In the genomic region with DNA sequence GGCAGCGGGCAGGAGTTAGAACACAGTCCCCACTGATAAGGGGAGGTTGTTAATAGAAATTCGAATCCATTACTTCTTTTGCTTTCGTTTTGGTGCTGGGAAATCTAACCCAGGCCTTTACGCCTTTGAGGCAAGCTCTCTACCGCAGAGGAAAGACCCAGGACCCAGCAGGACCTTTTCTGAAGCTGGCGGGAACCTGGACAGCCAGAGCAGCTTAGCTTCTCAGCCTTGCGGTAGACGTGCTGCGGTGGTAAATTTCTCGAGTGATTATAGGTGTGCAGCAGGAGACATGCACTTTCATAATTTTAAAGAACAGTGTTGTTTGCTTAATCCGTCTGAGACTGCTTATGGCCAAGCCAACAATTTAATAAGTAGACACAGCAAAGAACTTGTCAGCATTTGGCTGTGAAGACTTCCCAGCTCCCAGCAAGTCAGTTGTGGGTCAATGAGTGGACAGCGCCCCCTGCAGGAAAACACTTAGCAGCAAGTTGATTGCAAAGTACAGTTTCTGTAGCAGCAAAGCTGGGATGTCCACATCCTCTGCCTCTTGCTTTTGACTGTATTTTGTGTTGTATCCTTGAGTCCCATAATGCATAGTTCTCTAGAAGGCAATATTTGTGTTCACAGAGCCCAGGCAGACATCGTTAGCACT, we compare ENCODE assay signal across 8 mouse cellular contexts. TPM values are rescaled to one million over a fixed set of nuclear protein-coding genes. Genes with fewer than 3 reads are reported as not detected.
A peak's percentile ranks its signal among the peaks of the same experiment; 100 is the strongest.
DNase-seq lines count a peak whose midpoint lies in the region; ATAC-seq lines count a peak whose summit lies in the region.

No protein-coding gene starts in this region.

- H3K4me1 ChIP-seq in hindbrain, embryonic 10.5 days (replicated peaks) = peaks cover 9% of the 10 kb centered on the region
- no peaks in the 10 kb centered on the region for H3K4me1 ChIP-seq in hindbrain, embryonic 13.5 days (replicated peaks)
- 0 out of 2 replicates have a peak, but pooled peaks cover 4% of the 10 kb centered on the region for H3K4me1 ChIP-seq in intestine, embryonic 15.5 days (replicated peaks)
- H3K4me1 ChIP-seq in midbrain, embryonic 12.5 days = no peaks in the 10 kb centered on the region

- no peaks in the 10 kb centered on the region for H3K27me3 ChIP-seq in hindbrain, embryonic 10.5 days (ENCODE audit: insufficient read depth, poor library complexity, severe bottlenecking)
- 0 out of 2 replicates have a peak, but pooled peaks cover 2% of the 10 kb centered on the region for H3K27me3 ChIP-seq in hindbrain, embryonic 13.5 days
- no peaks in the 10 kb centered on the region for H3K27me3 ChIP-seq in intestine, embryonic 15.5 days (replicated peaks)
- no peaks in the 10 kb centered on the region for H3K27me3 ChIP-seq in midbrain, embryonic 12.5 days

- peak; percentile 84 for DNase-seq in hindbrain, embryonic 10.5 days (ENCODE audit: low spot score)
- peak; percentile 91 to 95 for DNase-seq in cerebellum, postnatal 14 days
- DNase-seq in gastrocnemius, postnatal 10 days = peak; percentile 91
- DNase-seq in left cerebral cortex, postnatal 14 days (ENCODE audit: low spot score in 2 of 2) = peak; percentile 81 to 90
- DNase-seq in spleen, postnatal 10 days (ENCODE audit: low spot score in 2 of 2) = peak; percentile 76 to 93

- intact Hi-C loops in left cerebral cortex, postnatal 14 days (cut with DNase I) = loop anchor here (1.0 to 10.0 kb wide), 2 partner anchors 64 to 397 kb away; partner anchors contain the start of gene Col23a1

- ATAC-seq in hindbrain, embryonic 13.5 days (ENCODE audit: low FRiP score) = no peak
- peak; percentile 71 for ATAC-seq in intestine, embryonic 15.5 days
- no peak for ATAC-seq in midbrain, embryonic 12.5 days (ENCODE audit: low FRiP score, low read depth)

- peak overlapping the region; percentile 14; the same call in 1 of the 2 replicates for H3K4me3 ChIP-seq in hindbrain, embryonic 10.5 days
- H3K4me3 ChIP-seq in hindbrain, embryonic 13.5 days = no peak overlapping the region
- H3K4me3 ChIP-seq in intestine, embryonic 15.5 days (replicated peaks) = no peak overlapping the region; the same call in 1 of the 2 replicates
- no peak overlapping the region for H3K4me3 ChIP-seq in midbrain, embryonic 12.5 days

- 36% methylated on average over 13 of the region's 13 CpGs for WGBS in hindbrain, embryonic 10.5 days
- 38% methylated on average over 13 of the region's 13 CpGs for WGBS in hindbrain, embryonic 13.5 days
- 33% methylated on average over 13 of the region's 13 CpGs for WGBS in intestine, embryonic 15.5 days
- WGBS in midbrain, embryonic 12.5 days = 35% methylated on average over 13 of the region's 13 CpGs

- no peak overlapping the region for H3K4me2 ChIP-seq in hindbrain, embryonic 13.5 days
- H3K4me2 ChIP-seq in intestine, embryonic 15.5 days (replicated peaks) = peak overlapping the region; percentile 38; the same call in 1 of the 2 replicates
- H3K4me2 ChIP-seq in midbrain, embryonic 12.5 days (replicated peaks) = peak overlapping the region; percentile 15; the same call in 1 of the 2 replicates

- no peak overlapping the region for H3K9ac ChIP-seq in hindbrain, embryonic 13.5 days
- no peak overlapping the region for H3K9ac ChIP-seq in intestine, embryonic 15.5 days
- H3K9ac ChIP-seq in midbrain, embryonic 12.5 days (replicated peaks) = no peak overlapping the region

- peaks cover 13% of the 10 kb centered on the region for H3K36me3 ChIP-seq in hindbrain, embryonic 10.5 days
- peaks cover 12% of the 10 kb centered on the region for H3K36me3 ChIP-seq in hindbrain, embryonic 13.5 days
- H3K36me3 ChIP-seq in intestine, embryonic 15.5 days = no peaks in the 10 kb centered on the region
- peaks cover 5% of the 10 kb centered on the region for H3K36me3 ChIP-seq in midbrain, embryonic 12.5 days

- H3K9me3 ChIP-seq in hindbrain, embryonic 10.5 days = no peaks in the 10 kb centered on the region
- no peaks in the 10 kb centered on the region for H3K9me3 ChIP-seq in hindbrain, embryonic 13.5 days
- H3K9me3 ChIP-seq in intestine, embryonic 15.5 days = no peaks in the 10 kb centered on the region
- no peaks in the 10 kb centered on the region for H3K9me3 ChIP-seq in midbrain, embryonic 12.5 days

- H3K27ac ChIP-seq in hindbrain, embryonic 10.5 days = no peak overlapping the region
- no peak overlapping the region for H3K27ac ChIP-seq in hindbrain, embryonic 13.5 days
- H3K27ac ChIP-seq in intestine, embryonic 15.5 days = no peak overlapping the region
- H3K27ac ChIP-seq in midbrain, embryonic 12.5 days (replicated peaks) = no peak overlapping the region

RNA-seq across cellular contexts. Expression of gene 0610009B22Rik, which starts 7.2 kb away (rescaled TPM):
- 84.3 and 91.5 TPM in 2 replicates for polyA plus RNA-seq in hindbrain, embryonic 10.5 days (2016; fragmentation: Nextera tagmentation; extraction: Ambion mirVana)
- 118 and 121 TPM in 2 replicates for polyA plus RNA-seq in hindbrain, embryonic 13.5 days (2015; fragmentation: Nextera tagmentation; extraction: Ambion mirVana)
- total RNA-seq in gastrocnemius, postnatal 10 days (2021) = 10 to 100 TPM; 29.0 to 30.5 TPM
- polyA plus RNA-seq in intestine, embryonic 15.5 days (2015; fragmentation: Nextera tagmentation; extraction: Ambion mirVana) = 96.0 and 105 TPM in 2 replicates
- total RNA-seq in left cerebral cortex, postnatal 14 days (2021) = 10 to 100 TPM; 31.3 to 31.6 TPM
- polyA plus RNA-seq in midbrain, embryonic 12.5 days (2016; fragmentation: Nextera tagmentation; extraction: Ambion mirVana) = 103 and 105 TPM in 2 replicates

RNA-seq across cellular contexts. Expression of gene D930048N14Rik, which starts 30.7 kb away (rescaled TPM):
- polyA plus RNA-seq in hindbrain, embryonic 10.5 days (2016; fragmentation: Nextera tagmentation; extraction: Ambion mirVana) = 0.82 and 1.3 TPM in 2 replicates
- polyA plus RNA-seq in hindbrain, embryonic 13.5 days (2015; fragmentation: Nextera tagmentation; extraction: Ambion mirVana) = 0.63 and 0.83 TPM in 2 replicates
- 1 to 10 TPM in 1 of 2 experiments, under 1 TPM in 1; 0.52 to 1.1 TPM for total RNA-seq in gastrocnemius, postnatal 10 days (2021)
- 3.2 and 3.3 TPM in 2 replicates for polyA plus RNA-seq in intestine, embryonic 15.5 days (2015; fragmentation: Nextera tagmentation; extraction: Ambion mirVana)
- 1 to 10 TPM in 1 of 2 experiments, under 1 TPM in 1; 0.91 to 1.1 TPM for total RNA-seq in left cerebral cortex, postnatal 14 days (2021)
- polyA plus RNA-seq in midbrain, embryonic 12.5 days (2016; fragmentation: Nextera tagmentation; extraction: Ambion mirVana) = 0.51 TPM in 2 replicates

RNA-seq across cellular contexts. Expression of gene N4bp3, which starts 30.8 kb away (rescaled TPM):
- polyA plus RNA-seq in hindbrain, embryonic 10.5 days (2016; fragmentation: Nextera tagmentation; extraction: Ambion mirVana) = 18.3 and 19.5 TPM in 2 replicates
- 12.9 and 14.1 TPM in 2 replicates for polyA plus RNA-seq in hindbrain, embryonic 13.5 days (2015; fragmentation: Nextera tagmentation; extraction: Ambion mirVana)
- 10 to 100 TPM; 12.2 to 15.7 TPM for total RNA-seq in gastrocnemius, postnatal 10 days (2021)
- polyA plus RNA-seq in intestine, embryonic 15.5 days (2015; fragmentation: Nextera tagmentation; extraction: Ambion mirVana) = 17.6 and 18.1 TPM in 2 replicates
- 10 to 100 TPM in 1 of 2 experiments, 1 to 10 TPM in 1; 9.1 to 11.0 TPM for total RNA-seq in left cerebral cortex, postnatal 14 days (2021)
- 10.7 and 11.8 TPM in 2 replicates for polyA plus RNA-seq in midbrain, embryonic 12.5 days (2016; fragmentation: Nextera tagmentation; extraction: Ambion mirVana)

RNA-seq across cellular contexts. Expression of gene Rmnd5b, which starts 45.8 kb away (rescaled TPM):
- polyA plus RNA-seq in hindbrain, embryonic 10.5 days (2016; fragmentation: Nextera tagmentation; extraction: Ambion mirVana) = 38.9 and 45.6 TPM in 2 replicates
- polyA plus RNA-seq in hindbrain, embryonic 13.5 days (2015; fragmentation: Nextera tagmentation; extraction: Ambion mirVana) = 74.8 and 77.7 TPM in 2 replicates
- 10 to 100 TPM; 16.2 to 17.9 TPM for total RNA-seq in gastrocnemius, postnatal 10 days (2021)
- 38.2 and 42.6 TPM in 2 replicates for polyA plus RNA-seq in intestine, embryonic 15.5 days (2015; fragmentation: Nextera tagmentation; extraction: Ambion mirVana)
- total RNA-seq in left cerebral cortex, postnatal 14 days (2021) = 10 to 100 TPM; 52.3 to 54.6 TPM
- 44.3 and 46.8 TPM in 2 replicates for polyA plus RNA-seq in midbrain, embryonic 12.5 days (2016; fragmentation: Nextera tagmentation; extraction: Ambion mirVana)
